Mouse (Mus musculus) myocyte (in vitro differentiated cells): Measurements from ENCODE around the gene Baiap2. TPM values are rescaled to one million over a fixed set of nuclear protein-coding genes. Genes with fewer than 3 reads are reported as not detected.

Experiments used
- H3K27me3 ChIP-seq: one replicate; pipeline ENCODE4 v1.6.1; 2011; ENCODE audit not compliant: control insufficient read depth, insufficient read depth, insufficient read length
- H3K36me3 ChIP-seq: one replicate; pipeline ENCODE4 v1.6.1; 2011; ENCODE audit not compliant: control insufficient read depth, insufficient read depth
- H3K4me2 ChIP-seq: one replicate; pipeline ENCODE4 v1.6.1; 2011; ENCODE audit warnings: low read depth, control low read depth
- H3K4me3 ChIP-seq: one replicate; pipeline ENCODE4 v1.5.1; 2011; ENCODE audit warnings: mild to moderate bottlenecking, control low read depth, moderate library complexity
- H3K79me2 ChIP-seq: one replicate; pipeline ENCODE4 v1.6.1; 2011; ENCODE audit not compliant: control insufficient read depth, insufficient read depth
- H3ac ChIP-seq: one replicate; pipeline ENCODE4 v1.6.1; 2011; ENCODE audit not compliant: control insufficient read depth, insufficient read length
- CEBPB ChIP-seq: IDR thresholded peaks from 2 replicates; pipeline ENCODE4 v1.6.1; 2011; ENCODE audit warnings: mild to moderate bottlenecking, moderate library complexity; ENCODE audit not compliant: poor library complexity, insufficient read depth, severe bottlenecking
- E2F4 ChIP-seq: IDR thresholded peaks from one replicate; pipeline ENCODE4 v1.6.1; 2011; ENCODE audit warnings: mild to moderate bottlenecking, control low read depth, moderate library complexity; ENCODE audit not compliant: insufficient read depth
- MAX ChIP-seq: IDR thresholded peaks from one replicate; pipeline ENCODE4 v1.6.1; 2011; ENCODE audit warnings: low read depth, mild to moderate bottlenecking, control low read depth
- MYOD1 ChIP-seq, 3 experiments: IDR thresholded peaks; one replicate each; pipeline ENCODE4 v1.6.1; 2011; ENCODE audit warnings: control low read depth in 2 of 3, low read depth in 2 of 3, mild to moderate bottlenecking in 2 of 3, moderate library complexity in 1 of 3; ENCODE audit not compliant: insufficient read length in 2 of 3, control insufficient read depth in 1 of 3
- MYOG ChIP-seq, 3 experiments: IDR thresholded peaks; one replicate each; pipeline ENCODE4 v1.6.1; 2011; ENCODE audit warnings: control low read depth in 2 of 3, low read depth in 2 of 3, mild to moderate bottlenecking in 2 of 3; ENCODE audit not compliant: insufficient read length in 2 of 3, control insufficient read depth in 1 of 3, insufficient read depth in 1 of 3
- POLR2A ChIP-seq: IDR thresholded peaks from one replicate; pipeline ENCODE4 v1.6.1; 2011; ENCODE audit warnings: low read depth, mild to moderate bottlenecking, control low read depth, moderate library complexity; ENCODE audit not compliant: insufficient read length
- POLR2AphosphoS2 ChIP-seq: IDR thresholded peaks from one replicate; pipeline ENCODE4 v1.6.1; 2011; ENCODE audit warnings: low read depth, control low read depth; ENCODE audit not compliant: insufficient read length
- REST ChIP-seq: IDR thresholded peaks from one replicate; pipeline ENCODE4 v1.6.1; 2011; ENCODE audit warnings: mild to moderate bottlenecking, control low read depth, moderate library complexity; ENCODE audit not compliant: insufficient read depth, insufficient read length
- SRF ChIP-seq: IDR thresholded peaks from one replicate; pipeline ENCODE4 v1.6.1; 2011; ENCODE audit warnings: low read depth; ENCODE audit not compliant: control insufficient read depth, insufficient read length
- TCF12 ChIP-seq: IDR thresholded peaks from one replicate; pipeline ENCODE4 v1.6.1; 2011; ENCODE audit warnings: mild to moderate bottlenecking, control low read depth; ENCODE audit not compliant: poor library complexity, insufficient read depth, severe bottlenecking
- TCF3 ChIP-seq: IDR thresholded peaks from one replicate; pipeline ENCODE4 v1.6.1; 2011; ENCODE audit warnings: low read depth, control low read depth; ENCODE audit not compliant: insufficient read length
- USF1 ChIP-seq: IDR thresholded peaks from one replicate; pipeline ENCODE4 v1.6.1; 2011; ENCODE audit warnings: low read depth, mild to moderate bottlenecking, control low read depth, moderate library complexity
- polyA plus RNA-seq: library from polyadenylated mRNA; unstranded; fragments of >200 nt; fragmentation: generic; extraction: Trizol; gene quantifications from one replicate; pipeline ENCODE4 v1.2.1, GENCODE M21; 2012; ENCODE audit warnings: missing spikeins

Gene Baiap2
- polyA plus RNA-seq, 1 experiment, result 23.0 TPM

GRCm38 (mm10) chr11:120048252-120048556 is 105.6 kb downstream of the Baiap2 start:
- Histone ChIP-seq H3K4me3 (no peak overlapping the region), H3ac (no peak overlapping the region), H3K36me3 (no peaks in the 10 kb centered on the region), H3K79me2 (no peaks in the 10 kb centered on the region), H3K27me3 (peaks cover 75% of the 10 kb centered on the region), H3K4me2 (no peak overlapping the region)
- TF ChIP-seq TCF12 (no peak), POLR2A (no peak), E2F4 (no peak), SRF (no peak), TCF3 (no peak), REST (no peak), MYOD1 (IDR thresholded peaks at IDR 0.05; ENCODE audit: control insufficient read depth in 1 of 3, insufficient read length in 2 of 3, low read depth in 2 of 3) (no peak)

- Histone ChIP-seq H3K4me2 (no peak overlapping the region), H3ac (no peak overlapping the region), H3K36me3 (no peaks in the 10 kb centered on the region), H3K4me3 (no peak overlapping the region), H3K79me2 (no peaks in the 10 kb centered on the region), H3K27me3 (peaks cover 66% of the 10 kb centered on the region)
- TF ChIP-seq TCF12 (peak; percentile 8), MYOD1 (IDR thresholded peaks at IDR 0.05; ENCODE audit: control insufficient read depth in 1 of 3, insufficient read length in 2 of 3, low read depth in 2 of 3) (peak in 2 of 3 experiments; percentile 36 to 58), MAX (no peak), E2F4 (no peak), MYOG (IDR thresholded peaks at IDR 0.05; ENCODE audit: control insufficient read depth in 1 of 3, insufficient read depth in 1 of 3, insufficient read length in 2 of 3, low read depth in 2 of 3) (peak in 2 of 3 experiments; percentile 40 to 88), TCF3 (peak; percentile 45), USF1 (peak; percentile 25)
Measured at GRCm38 (mm10) chr11:120049067-120049466, 106.5 kb downstream of the Baiap2 start.

DNA sequence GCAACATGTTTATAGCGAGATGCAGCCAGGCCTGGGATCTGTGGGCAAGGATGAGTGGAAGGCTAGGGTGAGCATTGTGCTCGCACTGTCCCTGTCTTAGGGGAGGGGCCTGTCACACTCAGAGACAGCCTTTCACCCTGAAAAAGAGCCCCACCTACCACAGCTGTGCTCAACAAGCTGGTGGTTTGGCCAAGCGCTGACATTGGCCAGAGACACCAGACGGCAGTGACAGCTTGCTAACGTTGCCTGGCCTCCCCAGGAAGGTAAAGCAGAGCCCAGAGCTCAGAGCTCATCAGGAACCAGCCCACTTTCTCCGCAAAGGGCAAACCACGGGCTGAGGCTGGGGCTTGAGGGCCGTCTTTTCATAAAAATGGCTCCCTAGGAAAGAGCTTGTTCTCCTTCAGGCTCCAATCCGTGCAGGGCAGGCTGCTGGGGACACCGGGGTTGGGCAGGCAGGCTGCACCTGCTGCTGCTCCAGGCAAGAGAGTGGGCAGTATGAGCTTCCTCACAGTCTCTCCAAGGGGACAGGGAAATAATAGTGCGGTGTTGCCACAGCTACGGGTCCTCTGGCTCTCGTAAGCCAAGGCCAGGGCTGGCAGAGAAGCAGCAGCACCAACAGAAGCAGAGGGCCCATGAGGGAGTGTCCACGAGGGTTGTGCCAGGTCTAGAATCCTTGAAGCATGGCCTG is 108.7 kb downstream of the Baiap2 start:
- no peaks in the 10 kb centered on the region for H3K79me2 ChIP-seq
- TF ChIP-seq MYOD1 (IDR thresholded peaks at IDR 0.05; ENCODE audit: control insufficient read depth in 1 of 3, insufficient read length in 2 of 3, low read depth in 2 of 3), result peak in 2 of 3 experiments; percentile 36 to 66
- TF ChIP-seq MYOG (IDR thresholded peaks at IDR 0.05; ENCODE audit: control insufficient read depth in 1 of 3, insufficient read depth in 1 of 3, insufficient read length in 2 of 3, low read depth in 2 of 3), result peak; percentile 14 to 81 (median 31)
- TF ChIP-seq SRF, result no peak
- no peak overlapping the region for H3ac ChIP-seq
- H3K4me2 ChIP-seq, result peak overlapping the region; percentile 16
- peaks cover 53% of the 10 kb centered on the region for H3K27me3 ChIP-seq
- no peak overlapping the region for H3K4me3 ChIP-seq
- H3K36me3 ChIP-seq, result no peaks in the 10 kb centered on the region

- Histone ChIP-seq H3K4me3 (no peak overlapping the region), H3K36me3 (no peaks in the 10 kb centered on the region), H3K27me3 (peaks cover 43% of the 10 kb centered on the region), H3K79me2 (no peaks in the 10 kb centered on the region), H3ac (no peak overlapping the region), H3K4me2 (no peak overlapping the region)
- TF ChIP-seq TCF12 (peak; percentile 62), REST (no peak), MYOD1 (IDR thresholded peaks at IDR 0.05; ENCODE audit: control insufficient read depth in 1 of 3, insufficient read length in 2 of 3, low read depth in 2 of 3) (peak; percentile 40 to 81 (median 42)), SRF (no peak), MYOG (IDR thresholded peaks at IDR 0.05; ENCODE audit: control insufficient read depth in 1 of 3, insufficient read depth in 1 of 3, insufficient read length in 2 of 3, low read depth in 2 of 3) (peak; percentile 48 to 79 (median 70))
Measured at GRCm38 (mm10) chr11:120052274-120052673, 109.7 kb downstream of the Baiap2 start.

- Histone ChIP-seq H3K4me2 (no peak overlapping the region), H3K27me3 (peaks cover 35% of the 10 kb centered on the region)
Measured at GRCm38 (mm10) chr11:120053846-120054245, 111.3 kb downstream of the Baiap2 start.

More at GRCm38 (mm10) chr11:120053846-120054245, 111.3 kb downstream of the Baiap2 start:
- TF ChIP-seq USF1 (no peak), MAX (no peak), MYOG (IDR thresholded peaks at IDR 0.05; ENCODE audit: control insufficient read depth in 1 of 3, insufficient read depth in 1 of 3, insufficient read length in 2 of 3, low read depth in 2 of 3) (no peak), POLR2AphosphoS2 (no peak), TCF12 (no peak), POLR2A (no peak), SRF (no peak), REST (no peak), MYOD1 (IDR thresholded peaks at IDR 0.05; ENCODE audit: control insufficient read depth in 1 of 3, insufficient read length in 2 of 3, low read depth in 2 of 3) (no peak), CEBPB (no peak), TCF3 (no peak), E2F4 (no peak)
- no peaks in the 10 kb centered on the region for H3K36me3 ChIP-seq
- H3K79me2 ChIP-seq, result no peaks in the 10 kb centered on the region
- no peak overlapping the region for H3K4me3 ChIP-seq
- no peak overlapping the region for H3ac ChIP-seq
